Mouse (Mus musculus) embryonic stem cell, embryonic (primary cell): ENCODE measurements around the gene Efna5.

Source experiments
- CTCF ChIA-PET, 4 experiments: fragments of 300-600 bp in 2 of 4; fragments of 350-600 bp in 2 of 4; sonication (Branson Sonifier 250); formaldehyde crosslinking; loops; one replicate each; lab custom pipeline; 2022; ENCODE audit warnings: inconsistent platforms in 2 of 4; lab: Charles Lee
- POLR2A ChIA-PET, 4 experiments: fragments of 300-600 bp in 2 of 4; fragments of 350-600 bp in 2 of 4; sonication (Branson Sonifier 250); formaldehyde crosslinking; loops; one replicate each; lab custom pipeline; 2022; ENCODE audit warnings: antibody characterized with exemption in 4 of 4, inconsistent platforms in 1 of 4; lab: Charles Lee

Efna5 gene

DNA sequence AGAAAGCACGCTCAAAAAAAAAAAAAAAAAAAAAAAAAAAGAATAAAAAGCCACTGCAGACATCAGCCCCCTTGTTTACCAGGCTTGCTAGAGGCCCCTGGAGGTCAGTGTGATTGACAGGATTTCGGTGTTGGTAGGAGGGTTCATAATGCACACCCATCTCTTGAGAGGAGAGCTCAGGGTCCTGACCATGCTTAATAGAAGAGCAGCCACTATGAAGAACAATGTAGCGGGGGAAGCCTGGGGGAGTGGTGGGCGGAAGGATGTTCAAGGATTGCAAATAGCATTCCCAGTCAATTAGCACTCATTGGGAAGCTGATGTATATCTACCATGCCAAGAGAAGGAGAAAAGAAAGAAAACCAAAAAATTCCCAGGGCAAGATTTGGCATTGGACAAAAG is 147.1 kb downstream of the Efna5 start:
- ChIA-PET POLR2A (interaction anchor here in 1 of 4 experiments (0.6 kb wide), 1 partner anchor 72 kb away, joined by 6 read pairs; no protein-coding TSS in a partner anchor), CTCF (no interaction called here)

DNA sequence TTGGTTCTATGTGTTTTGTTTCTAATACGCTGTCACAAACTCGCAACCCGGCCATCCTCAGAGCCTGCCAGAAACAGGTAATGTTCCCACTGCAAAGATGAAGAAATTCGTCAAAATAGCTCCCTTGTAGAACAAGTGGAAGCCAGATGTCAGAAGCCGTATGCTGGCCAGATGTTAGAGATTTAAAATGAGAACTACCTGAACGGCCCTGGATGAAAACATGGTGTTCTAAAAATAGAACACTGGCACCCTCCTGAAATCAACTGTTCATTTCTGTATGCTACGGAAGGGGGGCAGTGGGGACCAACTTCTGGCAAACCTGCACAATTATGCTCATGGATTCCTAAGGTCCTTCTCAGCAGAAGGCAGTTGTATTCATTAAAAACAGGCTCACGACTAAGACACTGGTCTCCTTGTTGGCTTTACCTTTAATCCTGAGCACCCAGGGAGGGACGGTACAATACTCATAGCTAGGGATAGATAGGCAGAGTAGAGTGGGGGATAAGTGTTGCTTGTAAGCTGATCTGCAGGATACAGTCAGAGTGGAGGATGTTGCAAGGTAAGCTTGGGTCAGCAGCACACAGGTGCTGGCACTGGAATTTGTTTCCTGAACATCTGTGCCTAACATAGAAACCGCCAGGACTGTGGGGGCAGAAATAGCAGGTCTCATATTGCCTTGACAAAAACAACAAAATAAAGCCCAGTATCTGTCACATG is 151.2 kb downstream of the Efna5 start:
- CTCF ChIA-PET, result no interaction called here
- POLR2A ChIA-PET, result no interaction called here

DNA sequence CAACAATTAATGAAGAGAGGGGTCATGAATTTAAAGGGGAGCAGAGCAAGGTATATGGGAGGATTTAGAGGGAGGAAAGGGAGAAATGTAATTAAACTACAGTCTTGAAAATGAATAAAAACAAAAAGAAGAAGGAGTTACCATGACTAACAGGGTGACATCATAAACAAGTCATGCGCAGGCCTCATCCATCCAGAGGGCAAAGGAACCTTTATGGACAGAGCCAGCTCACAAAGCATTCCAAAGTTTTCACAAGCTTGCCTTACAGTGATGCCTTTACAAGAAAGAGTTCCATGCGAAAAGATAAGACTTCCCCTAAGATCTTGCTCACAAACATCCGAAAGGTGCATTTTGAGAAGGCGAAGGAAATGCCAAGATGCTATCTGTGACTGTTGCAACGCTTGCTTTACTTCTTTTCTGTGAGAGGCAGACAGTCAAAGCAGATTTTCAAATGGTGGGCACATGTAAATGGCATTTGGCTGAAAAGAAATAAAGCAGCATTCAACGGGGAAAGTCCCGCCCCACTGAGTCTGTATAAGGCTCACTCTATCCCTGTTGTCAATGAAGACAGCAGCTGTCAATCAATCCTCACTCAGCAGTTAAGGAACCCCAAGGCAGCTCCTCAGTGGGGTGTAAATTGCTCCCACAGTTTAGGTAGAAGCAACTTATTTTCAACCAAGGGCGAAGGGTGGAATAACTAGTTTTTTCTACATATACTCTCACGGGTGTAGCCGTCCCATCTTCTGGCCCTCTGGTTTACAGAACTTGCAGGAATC is 152.8 kb downstream of the Efna5 start:
- POLR2A ChIA-PET, result no interaction called here
- CTCF ChIA-PET, result no interaction called here

DNA sequence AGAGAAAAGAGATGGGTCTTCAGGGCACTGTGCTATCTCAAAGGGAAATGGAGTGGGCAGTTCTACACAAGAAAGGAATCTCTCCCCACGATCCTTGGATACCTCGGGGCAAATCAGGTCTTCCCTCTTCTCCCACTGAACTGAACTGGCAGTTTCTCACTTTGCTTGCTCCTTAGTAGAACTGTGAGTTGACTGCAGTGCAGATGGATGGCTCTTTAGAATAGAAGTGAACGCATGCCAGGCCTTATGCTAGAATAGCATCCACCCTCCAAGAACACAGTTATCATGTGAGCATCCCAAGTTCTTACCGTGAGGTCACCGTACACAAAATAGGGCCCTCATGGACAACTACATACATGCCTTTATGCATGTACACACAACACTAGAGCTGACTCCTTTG is 155.0 kb downstream of the Efna5 start:
- POLR2A ChIA-PET, result no interaction called here
- CTCF ChIA-PET, result interaction anchor here in 1 of 4 experiments (0.6 kb wide), 1 partner anchor 538 kb away, joined by 3 read pairs; no protein-coding TSS in a partner anchor

GRCm38 (mm10) chr17:62722962-62723361 is 158.2 kb downstream of the Efna5 start:
- POLR2A ChIA-PET, result no interaction called here
- CTCF ChIA-PET, result interaction anchor here in 1 of 4 experiments (0.5 kb wide), 1 partner anchor 77 kb away, joined by 3 read pairs; no protein-coding TSS in a partner anchor

DNA sequence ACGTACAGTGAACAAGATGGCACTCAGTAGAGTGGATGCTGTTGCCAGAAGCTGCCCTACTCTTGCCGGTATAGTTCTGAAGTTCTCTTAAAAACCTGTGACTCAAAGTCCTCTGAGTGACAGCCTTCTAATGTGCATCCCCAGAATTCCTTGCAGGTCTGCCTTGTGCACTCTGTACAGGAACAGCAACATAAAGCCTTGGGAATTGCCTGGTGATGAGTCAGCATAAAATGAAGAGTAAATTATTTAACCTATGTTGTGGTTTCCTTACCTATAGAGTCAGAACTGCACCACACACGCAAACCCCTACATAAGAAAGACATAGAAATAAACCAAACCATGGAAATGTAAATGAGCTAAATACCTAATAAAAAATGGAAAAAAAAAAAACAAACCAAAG is 159.5 kb downstream of the Efna5 start:
- POLR2A ChIA-PET, result no interaction called here
- CTCF ChIA-PET, result no interaction called here

- CTCF ChIA-PET, result interaction anchor here in 1 of 4 experiments (0.6 kb wide), 1 partner anchor 11 kb away, joined by 7 read pairs; no protein-coding TSS in a partner anchor
- POLR2A ChIA-PET, result interaction anchor here in 3 of 4 experiments (0.6 kb wide), 3 partner anchors 40 to 842 kb away, joined by 3 to 4 read pairs (median 3); no protein-coding TSS in a partner anchor
These were observed 160.2 kb downstream of the Efna5 start for GRCm38 (mm10) chr17:62720740-62721450.

DNA sequence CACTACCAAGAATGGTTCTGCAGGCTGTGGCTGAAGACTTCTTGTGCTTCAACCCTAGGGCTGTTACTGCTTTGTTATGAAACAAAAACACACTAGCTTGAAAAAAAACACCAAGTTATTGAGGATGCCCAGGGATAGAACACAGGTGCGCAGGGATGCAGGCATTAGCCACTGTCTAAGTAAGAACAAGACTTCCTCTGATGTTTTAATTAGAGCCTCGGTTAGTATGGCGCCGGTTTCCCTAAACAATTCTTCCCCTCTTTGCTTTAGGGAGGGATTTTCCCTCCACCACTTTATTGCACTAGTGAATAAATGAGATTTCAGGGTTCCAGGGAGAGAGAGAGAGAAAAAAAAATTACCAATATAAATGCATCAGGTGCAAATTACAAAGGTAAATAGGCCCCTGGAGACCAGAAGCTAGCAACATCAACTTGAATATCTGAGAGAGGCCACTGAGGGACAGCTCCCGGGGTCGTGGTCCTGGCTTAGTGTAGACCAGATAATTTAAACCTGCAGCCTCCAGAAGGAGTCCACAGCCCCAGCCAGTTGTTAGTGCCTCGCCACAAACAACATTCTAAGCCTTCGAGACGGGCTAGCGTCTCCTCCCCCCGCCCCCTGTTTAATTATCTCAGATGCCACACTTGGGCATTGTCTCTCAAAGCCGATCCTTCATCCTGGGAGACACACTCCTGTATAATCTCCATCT is 163.5 kb downstream of the Efna5 start:
- POLR2A ChIA-PET, result no interaction called here
- CTCF ChIA-PET, result no interaction called here

GRCm38 (mm10) chr17:62713455-62713854 is 167.7 kb downstream of the Efna5 start:
- ChIA-PET POLR2A (no interaction called here), CTCF (no interaction called here)

DNA sequence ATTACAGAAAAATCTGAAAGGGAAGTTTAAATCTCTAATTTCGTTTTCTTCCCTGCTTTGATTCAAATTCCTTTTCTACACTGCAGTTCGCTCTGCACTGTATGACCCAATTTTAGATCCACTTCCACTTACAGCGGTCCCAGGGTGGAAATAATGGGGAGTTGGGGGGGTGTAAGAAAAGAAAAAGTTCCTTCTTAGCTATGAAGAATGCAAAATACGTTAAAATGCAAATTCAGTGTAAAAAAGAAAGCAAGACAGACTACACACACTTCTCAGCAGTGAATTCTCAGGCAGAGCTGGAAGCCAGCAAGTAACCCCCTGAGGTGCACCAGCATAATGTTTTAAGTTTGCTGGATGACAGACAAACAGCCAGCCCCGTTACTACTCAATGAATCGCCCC is 174.7 kb downstream of the Efna5 start:
- POLR2A ChIA-PET, result interaction anchor here in 1 of 4 experiments (0.7 kb wide), 1 partner anchor 15 kb away, joined by 3 read pairs; no protein-coding TSS in a partner anchor
- CTCF ChIA-PET, result no interaction called here

DNA sequence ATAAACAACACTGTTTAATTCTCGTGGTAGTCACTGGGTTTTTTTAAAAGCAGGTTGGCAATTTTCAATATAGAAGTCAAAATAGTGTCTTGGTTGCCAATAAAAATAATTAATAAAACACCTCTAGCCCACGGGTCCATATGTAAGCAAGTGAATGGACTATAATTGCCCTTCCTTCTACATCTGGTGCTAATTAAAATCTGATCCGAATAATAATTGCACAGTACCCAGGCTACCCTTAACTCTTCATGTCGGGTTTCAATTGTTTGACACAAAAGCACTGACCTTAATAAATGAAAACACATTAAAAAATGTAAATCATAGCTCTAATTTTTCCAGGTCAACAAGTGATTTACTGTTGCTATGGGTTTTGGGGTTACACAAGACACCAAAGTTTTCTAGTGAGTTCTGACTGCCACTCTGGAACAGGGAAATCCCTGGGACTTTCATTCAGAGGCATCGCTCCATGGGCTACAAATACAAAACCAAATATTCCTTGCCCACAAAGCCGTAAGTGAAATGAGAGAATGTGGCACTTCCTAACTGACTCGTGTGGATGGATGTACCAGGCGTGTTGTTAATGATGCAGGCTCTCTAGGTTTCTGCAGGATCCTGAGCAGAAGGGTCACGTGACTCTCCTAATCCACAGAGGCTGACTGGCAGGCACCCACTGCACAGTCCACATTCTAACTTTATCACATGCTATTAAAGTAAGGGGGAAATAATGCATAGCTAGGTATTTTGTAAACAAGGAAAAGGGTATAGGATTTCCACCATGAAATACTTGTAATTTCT is 178.9 kb downstream of the Efna5 start:
- CTCF ChIA-PET, result interaction anchor here in 1 of 4 experiments (0.6 kb wide), 1 partner anchor 150 kb away, joined by 3 read pairs; no protein-coding TSS in a partner anchor
- POLR2A ChIA-PET, result interaction anchor here in 1 of 4 experiments (0.6 kb wide), 1 partner anchor 143 kb away, joined by 6 read pairs; no protein-coding TSS in a partner anchor

DNA sequence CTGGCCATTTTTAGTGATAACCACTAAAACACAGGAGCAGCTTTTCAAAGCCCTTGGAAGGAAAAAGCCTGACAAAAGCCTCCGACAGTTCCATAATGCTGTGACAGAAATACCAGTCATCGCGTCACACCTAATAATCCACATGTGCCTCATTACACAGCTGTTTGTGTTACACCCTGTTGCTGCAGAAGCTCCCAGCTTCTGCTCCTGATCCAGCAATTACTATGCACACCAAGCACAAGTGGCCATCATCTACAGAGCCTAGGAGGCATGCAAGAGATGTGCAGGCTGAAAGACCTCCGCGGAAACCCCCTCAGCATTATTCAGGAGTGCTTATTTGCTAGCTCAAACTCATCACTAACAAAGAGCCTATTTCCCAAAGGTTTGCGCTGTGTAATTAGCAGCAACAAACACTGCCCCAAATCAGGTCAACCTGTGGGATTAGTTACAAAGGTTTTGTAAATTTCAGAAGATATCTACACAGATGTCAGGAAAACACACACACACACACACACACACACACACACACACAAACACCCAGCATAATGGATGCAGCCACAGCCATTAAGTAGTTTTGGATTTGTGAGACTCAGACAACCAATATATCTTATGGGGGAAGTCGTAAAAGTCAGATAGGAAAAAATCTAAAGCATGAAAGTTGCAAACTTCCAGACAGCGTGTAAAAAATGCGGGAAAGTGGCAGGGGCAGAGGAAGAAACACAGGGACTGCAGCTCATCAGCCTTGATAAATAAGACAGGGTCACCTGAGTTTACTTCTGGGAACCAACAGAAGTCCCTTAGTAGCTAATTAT is 180.1 kb downstream of the Efna5 start:
- ChIA-PET CTCF (interaction anchor here in 1 of 4 experiments (1.0 kb wide), 1 partner anchor 36 kb away, joined by 3 read pairs; no protein-coding TSS in a partner anchor), POLR2A (interaction anchor here in 1 of 4 experiments (0.7 kb wide), 1 partner anchor 14 kb away, joined by 3 read pairs; no protein-coding TSS in a partner anchor)

- ChIA-PET CTCF (no interaction called here), POLR2A (no interaction called here)
These were observed 186.1 kb downstream of the Efna5 start for GRCm38 (mm10) chr17:62694958-62695437.

DNA sequence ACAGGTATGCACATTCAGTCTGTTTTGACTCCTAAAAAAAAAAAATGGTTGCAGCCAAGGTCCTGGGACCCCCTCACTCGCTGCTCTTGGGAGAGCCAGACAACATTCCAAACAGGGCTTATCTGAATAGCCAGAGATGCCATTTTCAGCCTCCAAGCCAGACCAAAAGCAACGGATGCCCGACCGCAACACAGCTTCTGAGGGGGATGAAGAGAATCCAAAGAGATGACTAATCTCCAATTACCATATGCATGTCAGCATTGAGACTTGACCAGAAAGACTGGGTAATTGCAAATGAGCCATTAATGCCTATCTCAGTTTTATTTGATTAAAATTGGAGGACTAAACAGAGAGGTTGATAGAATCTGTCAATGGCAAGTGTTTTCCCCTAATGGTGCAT is 188.9 kb downstream of the Efna5 start:
- CTCF ChIA-PET, result no interaction called here
- POLR2A ChIA-PET, result interaction anchor here in 1 of 4 experiments (1.2 kb wide), 1 partner anchor 594 kb away, joined by 3 read pairs; no protein-coding TSS in a partner anchor

- ChIA-PET CTCF (no interaction called here), POLR2A (interaction anchor here in 1 of 4 experiments (0.6 kb wide), 1 partner anchor 16 kb away, joined by 3 read pairs; no protein-coding TSS in a partner anchor)
These were observed 189.9 kb downstream of the Efna5 start for GRCm38 (mm10) chr17:62691201-62691715.

- POLR2A ChIA-PET, result no interaction called here
- CTCF ChIA-PET, result interaction anchor here in 1 of 4 experiments (0.8 kb wide), 1 partner anchor 568 kb away, joined by 8 read pairs; no protein-coding TSS in a partner anchor
These were observed 190.9 kb downstream of the Efna5 start for GRCm38 (mm10) chr17:62690256-62690655.
